Mouse (Mus musculus) ovary, adult 18-20 months (tissue): ENCODE measurements at regions not wholly inside any gene's neighbourhood (a gene's known extent, or its start where the extent isn't known, plus 50 kb on each side); places are given as distances from the start of the nearest gene placed in this dataset.
A peak's percentile ranks its signal among the peaks of the same experiment; 100 is the strongest.

Experiments used
- DNase-seq: peaks from one replicate; pipeline ENCODE4 v3.0.0; 2022; ENCODE audit warnings: low spot score, mixed read lengths

DNA sequence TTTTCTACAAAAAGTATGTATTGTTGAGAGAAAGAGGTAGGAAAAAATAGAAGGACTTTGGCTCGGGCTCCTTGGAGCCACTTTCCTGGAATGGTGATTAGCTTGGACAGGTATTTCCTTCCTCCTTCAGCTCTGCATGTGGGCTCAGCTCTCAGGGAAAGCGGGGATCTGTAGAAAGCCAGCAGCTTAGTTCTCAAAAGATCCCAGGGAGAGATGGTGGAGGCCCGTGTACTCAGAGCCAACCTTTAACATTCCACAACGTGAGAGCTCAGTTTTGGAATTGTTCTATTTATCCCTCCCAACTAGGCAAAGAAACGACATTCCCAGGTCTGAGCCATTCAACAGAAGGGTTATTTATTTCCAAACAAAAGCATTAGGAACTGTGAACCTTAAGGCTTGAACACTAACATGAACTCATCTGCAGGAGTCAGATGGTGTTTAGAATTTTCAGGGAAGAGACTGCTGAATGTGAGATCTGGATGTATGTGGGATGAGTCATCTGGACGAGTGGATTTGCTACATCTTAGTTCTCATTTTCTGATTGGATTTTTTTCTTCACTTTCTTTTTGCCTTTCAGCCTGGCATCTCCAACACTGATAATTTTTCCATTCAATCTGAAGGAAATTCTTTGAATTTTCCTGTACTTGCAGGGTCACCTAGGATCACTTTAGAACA, 428.6 kb upstream of the Tnp1 start:
- DNase-seq = no peak

- no peak for DNase-seq
Observed at GRCm38 (mm10) chr1:73438385-73438784, 422.7 kb upstream of the Tnp1 start.

- DNase-seq = no peak
Observed at GRCm38 (mm10) chr1:73428101-73428500, 412.4 kb upstream of the Tnp1 start.

DNA sequence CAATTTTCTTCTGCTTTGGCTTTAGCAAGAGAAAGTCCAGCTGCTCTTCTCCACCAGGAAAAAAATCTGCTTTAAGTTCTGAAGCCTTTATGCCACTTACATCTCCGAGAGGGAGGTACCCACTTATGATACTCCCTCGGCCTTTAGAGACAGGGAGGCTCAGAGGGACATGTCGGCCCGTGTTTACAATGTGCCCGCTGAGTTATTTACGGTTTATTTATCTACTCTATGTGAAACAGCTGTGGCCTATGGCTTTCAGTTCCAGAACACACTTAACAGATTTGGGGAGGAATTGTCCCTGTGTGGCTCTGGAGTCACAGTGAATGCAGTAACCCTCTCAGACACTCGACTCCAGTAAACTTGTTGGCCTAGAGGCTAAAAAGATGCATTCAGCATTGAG, 409.3 kb upstream of the Tnp1 start:
- no peak for DNase-seq

DNA sequence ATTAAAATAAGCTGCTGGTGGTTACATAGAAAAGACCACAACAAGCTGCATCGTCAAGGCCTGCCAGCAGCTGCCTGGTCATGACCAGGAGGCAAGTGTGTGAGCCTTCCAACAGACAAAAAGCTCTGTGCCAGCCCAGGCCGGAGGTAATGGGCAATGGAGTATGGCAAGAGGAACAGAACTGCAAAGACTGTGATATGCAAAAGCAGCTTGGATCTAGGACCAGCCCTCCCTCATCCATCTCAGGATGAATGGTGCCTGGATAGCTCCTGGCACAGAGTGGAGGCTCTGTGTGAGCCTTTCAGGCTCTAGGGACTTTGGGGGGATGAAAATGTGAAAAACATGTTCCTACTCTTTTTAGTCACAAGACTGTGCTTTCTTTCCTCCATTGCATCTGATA, 402.5 kb upstream of the Tnp1 start:
- no peak for DNase-seq

DNA sequence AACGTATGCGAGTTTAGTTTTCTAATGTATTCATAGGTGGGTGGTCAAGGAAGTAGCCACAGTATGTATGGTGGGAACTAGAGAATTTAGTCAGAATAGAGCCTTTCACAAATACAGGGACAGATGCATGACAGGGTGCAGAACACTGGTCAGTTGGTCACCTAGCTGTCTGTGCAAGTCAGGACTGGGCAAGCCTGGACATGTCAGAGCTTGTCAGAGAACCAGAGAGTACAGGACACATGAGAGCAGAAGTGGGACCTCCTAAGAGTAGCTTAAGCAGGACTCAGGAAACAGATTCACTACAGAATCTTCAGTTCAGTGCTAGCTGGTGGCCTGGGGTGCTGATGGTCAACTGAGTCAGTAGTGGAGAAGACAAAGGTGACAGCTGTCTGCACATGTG, 395.7 kb upstream of the Tnp1 start:
- DNase-seq = no peak

DNA sequence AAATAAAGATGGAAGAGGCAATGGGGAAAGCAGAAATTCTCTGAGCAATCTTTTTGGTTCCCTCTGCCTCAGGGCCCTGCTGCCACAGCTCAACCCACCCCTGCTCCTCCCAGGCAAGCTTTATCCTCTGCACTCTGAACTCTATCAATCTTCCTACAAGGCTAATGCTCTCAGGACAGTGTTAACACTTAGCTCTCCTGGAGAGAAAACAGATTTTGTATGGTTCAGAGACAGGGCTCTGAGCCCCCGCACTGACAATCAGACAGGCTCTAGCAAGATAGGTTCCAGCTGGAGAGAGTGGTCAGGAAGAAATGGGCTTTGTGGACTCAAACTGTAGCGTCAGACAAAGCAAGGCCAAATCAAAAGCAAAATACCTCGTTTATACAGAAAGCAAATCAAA, 383.5 kb upstream of the Tnp1 start:
- DNase-seq = no peak

DNA sequence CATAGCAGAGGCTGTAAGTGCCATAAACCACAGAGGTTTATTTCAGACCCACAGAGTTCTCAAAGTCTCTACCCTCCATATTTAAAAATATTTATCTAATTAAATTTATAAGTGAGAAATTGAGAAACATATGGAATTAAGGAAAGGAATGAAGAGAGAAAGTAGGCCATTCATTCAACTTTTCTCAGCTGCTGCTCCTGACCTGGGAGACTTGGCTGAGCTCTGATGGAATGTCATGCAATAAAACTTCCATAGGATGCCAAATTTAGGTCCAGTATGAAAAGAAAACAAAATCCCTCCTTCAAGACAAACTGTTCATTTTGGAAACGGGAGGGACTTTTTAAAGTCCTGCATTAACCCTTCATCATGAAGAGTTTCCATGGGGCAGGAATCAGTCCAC, 379.3 kb upstream of the Tnp1 start:
- no peak for DNase-seq

- no peak for DNase-seq
Observed at GRCm38 (mm10) chr1:73394466-73394865, 378.8 kb upstream of the Tnp1 start.

- DNase-seq = no peak
Observed at GRCm38 (mm10) chr1:73392077-73392476, 376.4 kb upstream of the Tnp1 start.

GRCm38 (mm10) chr1:73389976-73390375, 374.3 kb upstream of the Tnp1 start:
- DNase-seq = no peak

DNA sequence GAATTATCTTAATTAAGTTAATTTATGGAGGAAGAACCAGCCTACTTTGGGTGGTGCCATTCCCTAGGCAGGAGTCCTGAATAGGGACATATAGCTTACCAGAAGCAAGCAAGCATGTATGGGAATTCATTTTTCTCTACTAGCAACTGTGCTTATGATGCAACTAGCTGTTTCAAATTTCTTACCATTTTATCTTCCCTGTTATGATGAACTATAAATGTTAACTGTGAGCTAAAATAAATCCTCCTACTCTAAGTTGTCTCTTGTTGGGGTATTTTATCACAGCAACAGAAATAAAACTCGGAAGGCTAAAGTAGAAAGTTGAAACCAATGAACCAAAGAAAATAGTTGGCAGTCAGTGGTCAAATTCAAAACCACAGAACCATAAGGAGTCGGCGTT, 373.5 kb upstream of the Tnp1 start:
- no peak for DNase-seq

GRCm38 (mm10) chr1:73381578-73381977, 365.9 kb upstream of the Tnp1 start:
- DNase-seq = no peak

DNA sequence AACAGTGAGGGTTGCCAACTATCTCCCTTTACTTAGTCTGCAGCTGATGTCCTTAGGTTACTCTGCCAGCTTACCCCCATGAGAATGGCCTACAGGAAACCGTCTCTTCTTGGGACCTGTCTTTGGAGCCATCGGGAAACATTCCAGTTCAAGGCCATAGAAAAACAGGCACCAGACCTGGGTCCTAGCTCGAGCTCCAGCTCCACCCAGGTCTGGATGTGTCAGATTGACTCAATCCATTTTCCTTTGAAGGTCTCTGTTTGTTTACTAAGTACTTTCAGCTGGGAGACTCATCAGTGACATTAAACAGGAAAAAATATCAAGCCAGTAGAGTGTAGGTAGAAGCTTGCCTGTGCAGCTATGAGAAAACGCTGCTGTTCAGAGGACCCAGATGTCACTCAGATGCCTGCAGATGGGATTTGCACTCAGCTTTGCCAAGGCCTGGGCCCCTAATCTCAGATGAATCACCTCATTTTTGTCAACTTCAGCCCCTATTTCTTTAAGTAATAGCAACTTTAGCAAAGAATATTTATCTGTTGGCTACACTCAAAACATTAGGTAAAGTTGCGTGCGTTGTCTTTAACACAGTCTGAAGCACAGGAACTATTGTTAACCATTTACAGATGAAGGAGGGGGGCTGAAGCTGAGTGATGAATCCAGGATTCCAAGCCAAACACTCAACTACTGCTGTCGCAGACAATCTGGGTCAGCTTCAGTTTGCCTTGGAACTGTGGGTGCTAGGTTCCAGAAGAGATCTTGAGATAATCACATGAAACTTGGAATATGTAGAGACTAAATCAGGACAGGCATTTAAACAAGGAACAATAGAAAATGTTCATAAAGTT, 359.0 kb upstream of the Tnp1 start:
- DNase-seq = no peak

DNA sequence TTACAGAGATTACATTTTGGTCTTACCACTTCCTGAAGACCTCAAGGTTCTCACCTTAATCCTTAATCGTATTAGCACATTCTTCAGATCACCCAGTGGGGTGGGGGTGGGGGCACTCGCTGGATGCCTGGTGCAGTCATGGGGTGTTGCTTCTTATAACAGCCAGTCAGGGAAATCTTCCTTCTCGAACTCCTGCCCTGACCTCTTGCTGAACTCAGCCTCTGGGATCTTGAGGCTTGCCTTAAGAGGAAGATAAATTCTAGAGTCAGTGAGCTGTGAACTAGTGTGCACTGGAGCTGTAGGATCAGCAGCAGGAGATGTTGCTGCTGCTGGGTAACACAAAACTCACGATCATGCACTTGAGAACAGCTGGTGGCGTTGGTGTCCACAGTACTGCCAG, 352.5 kb upstream of the Tnp1 start:
- DNase-seq = no peak

DNA sequence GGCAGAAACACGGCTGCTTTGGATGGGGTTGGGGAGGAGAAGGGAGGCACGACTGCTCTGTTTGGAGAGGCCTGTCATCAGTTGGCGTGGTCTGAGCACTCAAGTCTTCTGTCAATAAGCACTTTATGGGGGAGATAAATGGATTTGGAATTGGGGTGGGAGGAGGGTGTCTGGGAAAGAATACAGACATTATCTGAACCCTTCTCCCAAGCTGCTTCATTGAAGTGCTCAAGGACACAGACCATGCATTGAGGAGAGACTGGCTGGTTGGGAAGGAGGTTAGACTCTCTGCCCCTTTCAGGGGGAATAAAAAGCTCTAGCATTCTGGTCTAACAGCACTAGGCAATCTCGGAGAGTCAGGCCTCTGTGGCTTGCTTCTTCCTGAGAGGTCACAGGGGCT, 350.1 kb upstream of the Tnp1 start:
- DNase-seq = no peak

- DNase-seq = no peak
Observed at GRCm38 (mm10) chr1:73364300-73364683, 348.6 kb upstream of the Tnp1 start.

- peak; percentile 34 for DNase-seq
Observed at GRCm38 (mm10) chr1:73363549-73364299, 348.0 kb upstream of the Tnp1 start.

GRCm38 (mm10) chr1:73362122-73362521, 346.4 kb upstream of the Tnp1 start:
- DNase-seq = peak; percentile 82

DNA sequence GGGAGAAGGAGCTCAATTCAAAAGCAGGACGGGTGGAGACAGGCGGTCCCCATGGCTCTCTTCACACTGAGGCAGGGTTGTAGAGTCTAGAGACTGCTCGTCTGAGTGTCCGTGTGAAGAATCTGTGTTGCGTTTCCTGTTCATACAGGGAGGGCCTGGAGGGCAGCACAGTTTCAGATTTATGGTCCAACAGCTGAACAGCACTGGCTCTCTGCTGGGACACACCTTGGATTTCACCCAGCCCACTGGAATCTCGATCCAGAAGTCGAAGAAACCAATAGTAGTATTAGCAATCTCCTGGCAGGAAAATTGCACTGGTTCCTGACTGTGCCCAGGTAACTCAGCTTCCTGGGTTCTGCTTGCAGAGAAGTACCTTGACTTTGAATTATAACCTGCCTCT, 345.6 kb upstream of the Tnp1 start:
- no peak for DNase-seq

- no peak for DNase-seq
Observed at GRCm38 (mm10) chr1:73354447-73354846, 338.7 kb upstream of the Tnp1 start.

- no peak for DNase-seq
Observed at GRCm38 (mm10) chr1:73348476-73348875, 332.8 kb upstream of the Tnp1 start.

- no peak for DNase-seq
Observed at GRCm38 (mm10) chr1:73344587-73344986, 328.9 kb upstream of the Tnp1 start.
